Mouse (Mus musculus) lung, adult 2 months (tissue): Measurements from ENCODE around the gene Caskin2.

Source experiments
- CTCF ChIP-seq: fragments of 200-500 bp; IDR thresholded peaks from 2 replicates; pipeline ENCODE4 v1.5.1; 2011; ENCODE audit warnings: mild to moderate bottlenecking, low read length, control low read depth; ENCODE audit not compliant: insufficient read depth
- POLR2A ChIP-seq: fragments of 200-500 bp; IDR thresholded peaks from 2 replicates; pipeline ENCODE4 v1.6.1; 2011; ENCODE audit warnings: low read depth, mild to moderate bottlenecking, control low read depth, low read length, borderline replicate concordance; ENCODE audit errors: extremely low read depth

DNA sequence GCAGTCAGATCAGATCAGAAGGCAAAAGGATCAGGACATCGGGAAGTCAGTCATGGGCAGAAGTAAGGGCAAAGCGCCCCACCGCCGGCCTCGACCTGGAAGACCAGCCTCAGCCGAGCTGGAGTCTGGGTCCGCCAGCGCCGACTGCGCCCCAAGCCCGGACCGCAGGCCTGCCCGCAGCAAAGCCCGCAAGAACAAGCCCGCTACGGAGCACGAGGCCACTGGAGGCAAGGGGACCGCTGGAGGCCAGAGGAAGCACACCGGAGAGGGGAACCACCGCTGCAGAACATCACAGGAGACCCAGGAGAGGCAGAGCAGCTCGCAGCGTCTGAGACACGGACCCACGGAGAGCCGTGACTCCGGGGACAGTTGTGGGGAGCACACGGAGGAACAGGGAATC, 44.9 kb upstream of the Caskin2 start, which contains the start of gene Myo15b:
- TF ChIP-seq POLR2A (no peak), CTCF (no peak)
